Mouse (Mus musculus): Measurements from ENCODE around the gene Pard3. TPM values are rescaled to one million over a fixed set of nuclear protein-coding genes. Genes with fewer than 3 reads are reported as not detected.
"Not testable (repeated sequence)": the region's sequence is repeated elsewhere in the genome, so short reads cannot be mapped to it uniquely, and the experiment has no call there.

The Pard3 gene
- polyA plus RNA-seq, 1 experiment = 58.8 TPM

DNA sequence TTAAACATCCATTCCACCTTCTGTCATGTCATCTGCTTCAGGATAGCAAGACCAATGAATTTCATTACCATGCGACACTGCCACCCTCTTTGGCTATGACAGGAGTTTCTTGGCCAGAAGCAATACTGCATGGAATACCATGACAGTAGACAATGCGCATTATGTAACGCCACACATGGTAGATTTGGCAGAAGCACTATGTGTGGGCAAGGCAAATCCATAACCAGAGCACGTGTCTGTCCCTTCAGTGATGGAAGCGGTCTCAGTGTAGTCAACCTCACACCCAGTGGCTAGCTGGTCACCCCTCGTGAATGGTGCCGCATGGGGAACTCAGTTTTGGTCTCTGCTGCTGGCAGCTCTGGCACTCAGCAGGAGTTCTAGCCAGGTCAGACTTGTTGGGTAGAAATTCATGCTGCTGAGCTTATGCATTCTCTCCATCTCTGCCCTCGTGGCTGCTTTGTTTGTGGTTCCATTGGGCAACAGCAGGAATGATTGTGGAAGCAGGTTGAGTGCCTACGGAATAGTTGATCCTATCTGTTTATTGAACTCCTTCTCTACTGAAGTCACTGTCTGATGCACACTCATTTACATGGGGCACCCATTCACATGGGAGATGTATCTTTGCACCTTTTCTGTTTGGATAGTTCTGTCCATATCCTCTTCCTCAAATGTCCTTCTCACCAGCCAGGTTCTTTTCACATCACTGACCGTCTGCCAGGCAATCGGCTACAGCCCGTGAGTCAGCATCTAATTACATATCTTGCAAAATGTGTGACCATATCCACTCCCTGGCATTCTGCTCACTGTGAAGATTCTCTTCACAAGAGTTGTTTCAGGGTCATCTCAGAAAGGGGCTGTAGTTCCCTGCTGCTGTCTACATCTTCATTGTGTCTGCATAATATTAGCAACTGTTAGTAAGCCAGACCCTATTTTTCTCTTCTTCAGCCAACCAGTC is 100.9 kb downstream of the Pard3 start:
- Histone ChIP-seq H3K4me1 (ENCODE audit: control insufficient read depth, insufficient read depth, low read length) (peaks cover 2% of the 10 kb centered on the region; the same call in 1 of the 2 replicates), H3K4me3 (replicated peaks; ENCODE audit: extremely low read depth, low read depth, low read length) (no peak overlapping the region)
- no peak for DNase-seq
- no peak for TF ChIP-seq POLR2A (IDR thresholded peaks at IDR 0.05; ENCODE audit: borderline replicate concordance, extremely low read depth, low read depth, low read length)
- no peak for TF ChIP-seq CTCF (IDR thresholded peaks at IDR 0.05; ENCODE audit: insufficient read depth, low read length)
- WGBS = 90% methylated on average over 12 of the region's 12 CpGs

DNA sequence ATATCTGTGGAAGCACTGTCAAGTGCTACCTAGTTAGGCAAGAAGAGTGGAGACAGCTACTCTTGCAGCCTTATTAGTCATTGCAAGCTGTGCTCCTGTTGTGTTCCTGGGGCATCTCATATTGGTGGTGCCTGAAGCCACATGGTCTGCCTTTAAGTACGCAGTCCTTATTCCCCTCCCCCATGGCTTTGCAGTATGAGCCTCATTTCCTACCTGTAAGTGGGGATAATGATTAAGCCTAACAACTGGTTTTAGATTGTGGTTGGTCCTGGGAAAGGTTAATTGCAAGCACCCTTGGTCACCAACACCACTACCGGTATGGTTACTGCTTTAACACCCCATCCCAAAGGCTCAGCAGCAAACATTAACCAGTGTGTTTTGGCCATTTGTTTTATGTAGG is 104.8 kb downstream of the Pard3 start:
- Histone ChIP-seq H3K4me3 (replicated peaks; ENCODE audit: extremely low read depth, low read depth, low read length) (no peak overlapping the region), H3K4me1 (ENCODE audit: control insufficient read depth, insufficient read depth, low read length) (peaks cover 2% of the 10 kb centered on the region; the same call in 1 of the 2 replicates)
- 78% methylated on average over 2 of the region's 2 CpGs for WGBS
- no peak for DNase-seq
- TF ChIP-seq CTCF (IDR thresholded peaks at IDR 0.05; ENCODE audit: insufficient read depth, low read length) = no peak
- no peak for TF ChIP-seq POLR2A (IDR thresholded peaks at IDR 0.05; ENCODE audit: borderline replicate concordance, extremely low read depth, low read depth, low read length)

DNA sequence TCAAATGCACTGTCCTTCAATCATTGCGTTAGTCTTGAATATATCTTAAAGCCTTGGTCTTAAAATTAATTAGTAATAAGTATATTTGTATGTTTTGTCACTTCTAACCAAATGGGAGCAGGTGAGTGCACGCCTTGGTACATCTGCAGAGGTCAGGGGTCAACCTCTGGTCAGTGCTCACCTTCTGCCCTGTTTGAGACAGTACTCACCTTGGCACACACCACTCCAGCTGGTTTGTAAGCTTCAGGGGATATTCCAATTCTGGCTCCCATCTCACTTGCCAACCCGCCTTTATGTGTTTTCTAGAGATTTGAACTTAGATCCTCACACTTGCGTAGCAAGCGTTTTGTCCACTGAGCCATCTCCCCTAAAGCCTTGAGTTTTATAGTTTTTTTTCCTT is 105.7 kb downstream of the Pard3 start:
- no peak for DNase-seq
- peaks cover 2% of the 10 kb centered on the region; the same call in 1 of the 2 replicates for H3K4me1 ChIP-seq (ENCODE audit: control insufficient read depth, insufficient read depth, low read length)
- TF ChIP-seq POLR2A (IDR thresholded peaks at IDR 0.05; ENCODE audit: borderline replicate concordance, extremely low read depth, low read depth, low read length) (no peak), CTCF (IDR thresholded peaks at IDR 0.05; ENCODE audit: insufficient read depth, low read length) (no peak)
- WGBS = 98% methylated on average over 5 of the region's 5 CpGs
- H3K4me3 ChIP-seq (replicated peaks; ENCODE audit: extremely low read depth, low read depth, low read length) = no peak overlapping the region

DNA sequence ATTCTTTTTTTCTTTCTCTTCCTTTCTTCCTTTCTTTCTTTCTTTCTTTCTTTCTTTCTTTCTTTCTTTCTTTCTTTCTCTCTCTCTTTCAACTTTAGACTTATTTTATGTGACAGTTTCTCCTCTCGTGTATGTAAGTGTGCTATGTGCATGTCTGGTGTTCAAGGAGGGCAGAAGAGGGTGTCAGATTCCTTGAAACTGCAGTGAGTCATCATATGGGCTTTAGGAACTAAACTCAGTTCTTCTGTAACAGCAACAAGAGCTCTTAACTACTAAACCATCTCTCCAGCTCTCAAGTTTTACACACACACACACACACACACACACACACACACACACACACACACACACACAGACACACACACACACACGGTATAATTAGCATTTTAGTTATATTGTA is 106.7 kb downstream of the Pard3 start:
- H3K4me3 ChIP-seq (replicated peaks; ENCODE audit: extremely low read depth, low read depth, low read length); H3K4me1 ChIP-seq (ENCODE audit: control insufficient read depth, insufficient read depth, low read length); DNase-seq: not testable (repeated sequence)
- WGBS = 72% methylated on average over 2 of the region's 2 CpGs

DNA sequence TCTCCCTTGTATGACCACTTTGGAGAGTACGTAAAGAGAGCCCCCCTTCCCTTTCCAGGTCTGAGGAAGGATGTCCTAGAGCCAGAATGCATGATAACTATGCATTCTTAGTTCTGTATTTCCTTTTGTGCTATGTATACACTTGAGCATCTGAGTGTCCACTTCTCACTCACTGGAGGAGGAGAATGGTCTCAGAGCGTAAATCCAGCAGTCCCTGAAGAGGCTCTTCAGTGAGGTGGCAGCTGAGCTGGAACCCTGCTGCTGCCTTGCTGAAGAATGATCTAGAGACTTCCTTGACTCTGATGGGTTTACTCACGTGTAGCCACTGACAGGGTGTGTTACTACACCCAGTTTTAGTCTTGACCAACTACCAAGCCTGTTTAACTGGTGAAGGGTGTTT is 107.2 kb downstream of the Pard3 start:
- no peak overlapping the region for H3K4me3 ChIP-seq (replicated peaks; ENCODE audit: extremely low read depth, low read depth, low read length)
- WGBS = 77% methylated on average over 3 of the region's 3 CpGs
- DNase-seq = no peak
- TF ChIP-seq POLR2A (IDR thresholded peaks at IDR 0.05; ENCODE audit: borderline replicate concordance, extremely low read depth, low read depth, low read length) = no peak
- no peak for TF ChIP-seq CTCF (IDR thresholded peaks at IDR 0.05; ENCODE audit: insufficient read depth, low read length)
- H3K4me1 ChIP-seq (ENCODE audit: control insufficient read depth, insufficient read depth, low read length) = peaks cover 2% of the 10 kb centered on the region; the same call in 1 of the 2 replicates

DNA sequence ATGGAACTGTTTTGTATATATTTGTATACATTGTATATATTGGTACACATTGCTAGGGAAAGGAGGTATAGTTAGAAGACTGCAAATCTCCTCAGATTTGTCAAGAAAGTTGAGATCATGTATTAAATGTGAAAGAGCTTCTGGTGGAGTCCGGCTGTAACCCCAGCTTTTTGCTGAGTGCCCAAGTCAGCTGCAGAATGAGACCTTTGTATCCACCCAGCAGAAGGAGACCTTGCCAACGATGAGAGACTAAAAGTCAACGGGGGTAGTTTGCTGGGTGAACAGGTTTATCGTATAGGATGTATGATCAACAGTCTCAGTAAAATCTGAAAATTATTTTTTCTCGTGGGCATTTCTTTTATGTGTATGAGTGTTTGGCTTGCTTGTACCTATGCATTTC is 109.8 kb downstream of the Pard3 start:
- DNase-seq = no peak

DNA sequence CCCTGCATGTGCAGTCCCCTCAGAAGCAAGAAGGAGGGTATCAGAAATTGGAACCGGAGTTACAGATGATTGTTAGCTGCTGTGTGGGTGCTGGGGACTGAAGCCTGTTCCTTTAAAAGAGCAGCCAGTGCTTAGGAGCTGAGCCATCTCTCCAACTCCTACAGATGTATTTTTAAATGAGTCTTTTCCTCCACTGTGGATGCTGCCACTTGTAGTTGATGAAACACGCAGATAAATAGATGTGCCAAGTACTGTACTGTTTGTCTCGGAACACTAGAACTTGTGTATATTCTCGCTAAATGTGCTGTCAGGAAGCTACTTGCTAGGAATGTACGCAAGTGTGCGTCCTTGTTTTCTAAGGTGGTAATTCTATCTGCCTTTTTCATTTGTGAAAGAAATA is 110.7 kb downstream of the Pard3 start:
- 71% methylated on average over 6 of the region's 6 CpGs for WGBS

More for the DNA sequence above, 109.8 kb downstream of the Pard3 start:
- Histone ChIP-seq H3K4me1 (ENCODE audit: control insufficient read depth, insufficient read depth, low read length) (peaks cover 2% of the 10 kb centered on the region; the same call in 1 of the 2 replicates), H3K4me3 (replicated peaks; ENCODE audit: extremely low read depth, low read depth, low read length) (no peak overlapping the region)
- TF ChIP-seq CTCF (IDR thresholded peaks at IDR 0.05; ENCODE audit: insufficient read depth, low read length) (no peak), POLR2A (IDR thresholded peaks at IDR 0.05; ENCODE audit: borderline replicate concordance, extremely low read depth, low read depth, low read length) (no peak)
- WGBS = 81% methylated on average over 5 of the region's 5 CpGs

DNA sequence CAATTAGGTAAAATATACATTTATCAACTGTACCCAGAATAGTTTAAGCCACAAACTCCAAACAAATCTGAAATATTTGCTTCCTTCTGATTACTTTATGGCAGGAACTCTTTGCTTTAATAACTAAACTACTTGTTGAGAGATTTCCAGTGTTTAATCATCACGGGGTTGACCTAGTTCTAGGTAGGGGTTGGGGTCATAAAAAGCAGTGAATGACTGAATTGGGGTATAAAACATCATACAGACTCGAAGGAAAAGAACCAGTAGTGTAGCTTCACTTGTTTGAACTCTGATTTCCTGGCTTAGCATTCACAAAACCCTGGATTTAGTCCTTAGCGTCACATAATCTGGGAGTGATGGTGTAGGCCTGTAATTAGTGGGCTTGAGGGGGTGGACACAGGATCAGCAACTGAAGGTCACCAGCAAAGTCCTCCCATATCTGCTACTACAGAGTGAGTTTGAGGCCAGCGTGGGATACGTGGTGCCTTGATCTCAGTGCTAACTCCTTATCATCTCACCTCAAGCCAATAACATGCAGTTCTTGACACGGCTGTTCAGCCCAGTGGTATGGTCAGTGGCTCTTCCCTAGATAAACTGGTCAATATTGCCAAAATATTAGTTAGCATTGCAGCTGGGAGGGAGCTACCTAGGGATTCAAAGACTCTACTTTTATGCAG is 111.6 kb downstream of the Pard3 start:
- DNase-seq = no peak
- peaks cover 2% of the 10 kb centered on the region; the same call in 1 of the 2 replicates for H3K4me1 ChIP-seq (ENCODE audit: control insufficient read depth, insufficient read depth, low read length)
- H3K4me3 ChIP-seq (replicated peaks; ENCODE audit: extremely low read depth, low read depth, low read length) = no peak overlapping the region
- WGBS = 66% methylated on average over 6 of the region's 6 CpGs
- TF ChIP-seq CTCF (IDR thresholded peaks at IDR 0.05; ENCODE audit: insufficient read depth, low read length) (no peak), POLR2A (IDR thresholded peaks at IDR 0.05; ENCODE audit: borderline replicate concordance, extremely low read depth, low read depth, low read length) (no peak)

More for the DNA sequence above, 110.7 kb downstream of the Pard3 start:
- no peak for DNase-seq
- no peak overlapping the region for H3K4me3 ChIP-seq (replicated peaks; ENCODE audit: extremely low read depth, low read depth, low read length)
- TF ChIP-seq CTCF (IDR thresholded peaks at IDR 0.05; ENCODE audit: insufficient read depth, low read length) = no peak
- no peak for TF ChIP-seq POLR2A (IDR thresholded peaks at IDR 0.05; ENCODE audit: borderline replicate concordance, extremely low read depth, low read depth, low read length)
- peaks cover 2% of the 10 kb centered on the region; the same call in 1 of the 2 replicates for H3K4me1 ChIP-seq (ENCODE audit: control insufficient read depth, insufficient read depth, low read length)

DNA sequence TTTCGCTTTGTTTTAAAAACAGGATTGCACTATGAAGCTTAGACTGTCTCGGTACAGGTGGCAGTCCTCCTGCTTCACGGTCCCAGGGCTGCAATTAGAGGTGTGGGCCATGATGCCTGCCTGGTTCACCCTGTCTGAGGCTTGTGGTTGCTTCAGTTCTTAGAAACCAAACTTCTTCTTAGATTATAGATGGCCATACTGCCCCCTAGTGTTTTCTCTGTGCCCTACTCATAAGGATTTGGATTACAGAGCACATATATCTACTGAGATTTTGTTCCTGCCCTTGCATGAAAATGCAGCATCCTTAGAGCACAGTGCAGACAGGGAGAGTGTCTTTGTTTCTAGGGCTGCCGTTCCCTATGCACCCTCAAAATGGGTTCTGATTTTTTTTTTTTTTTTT is 114.9 kb downstream of the Pard3 start:
- WGBS = 57% methylated on average over 4 of the region's 4 CpGs
- DNase-seq = no peak
- H3K4me3 ChIP-seq (replicated peaks; ENCODE audit: extremely low read depth, low read depth, low read length) = no peak overlapping the region
- peaks cover 7% of the 10 kb centered on the region for H3K4me1 ChIP-seq (ENCODE audit: control insufficient read depth, insufficient read depth, low read length)
- TF ChIP-seq POLR2A (IDR thresholded peaks at IDR 0.05; ENCODE audit: borderline replicate concordance, extremely low read depth, low read depth, low read length) (no peak), CTCF (IDR thresholded peaks at IDR 0.05; ENCODE audit: insufficient read depth, low read length) (peak; percentile 30; the same call in 1 of the 2 replicates)

Data from lung, adult 2 months (tissue).